Comparison of ENCODE assay signal across 10 mouse cellular contexts in genomic region chr13:44493884-44494283, GRCm38 (mm10).
"Had no signal": no experiment of that assay in that cellular context is flagged by ENCODE, and none has a peak within 500 bp of the region (broad histone marks: within the 10 kb centered on the region; RNA-seq: fewer than 3 reads in every experiment).

No protein-coding gene starts in this region.

- H3K36me3 ChIP-seq: liver, embryonic 13.5 days; lung, embryonic 15.5 days; midbrain, embryonic 13.5 days had no signal

- H3K4me1 ChIP-seq: liver, embryonic 13.5 days had no signal

- DNase-seq: left cerebral cortex, postnatal 4 days; liver; liver, embryonic 13.5 days; liver, postnatal 0 days; right cerebral cortex, adult 18-20 months; right cerebral cortex, postnatal 25 days; thymus, postnatal 4 days had no signal

- H3K9me3 ChIP-seq: liver, embryonic 13.5 days; lung, embryonic 15.5 days; midbrain, embryonic 13.5 days had no signal

- H3K4me3 ChIP-seq: liver, embryonic 13.5 days; lung, embryonic 15.5 days; midbrain, embryonic 13.5 days had no signal

- H3K9ac ChIP-seq: liver, embryonic 13.5 days; liver, postnatal 0 days; lung, embryonic 15.5 days; midbrain, embryonic 13.5 days had no signal

- H3K27me3 ChIP-seq: liver, embryonic 13.5 days; lung, embryonic 15.5 days had no signal

- H3K4me2 ChIP-seq: liver, embryonic 13.5 days; lung, embryonic 15.5 days; midbrain, embryonic 13.5 days had no signal

- H3K27ac ChIP-seq: liver, embryonic 13.5 days; lung, embryonic 15.5 days; midbrain, embryonic 13.5 days had no signal

- ATAC-seq: intestine, embryonic 16.5 days; liver, postnatal 0 days; midbrain, embryonic 13.5 days had no signal
